Mouse (Mus musculus) CD8-positive naive resting alpha-beta T cell, adult 2 months (primary cell): Measurements from ENCODE around the gene Ppp5c.

ENCODE experiments used
- DNase-seq, 2 experiments: peaks; one replicate each; pipeline ENCODE4 v3.0.0; 2022; ENCODE audit warnings: low read depth in 2 of 2, low spot score in 2 of 2

The Ppp5c gene

DNA sequence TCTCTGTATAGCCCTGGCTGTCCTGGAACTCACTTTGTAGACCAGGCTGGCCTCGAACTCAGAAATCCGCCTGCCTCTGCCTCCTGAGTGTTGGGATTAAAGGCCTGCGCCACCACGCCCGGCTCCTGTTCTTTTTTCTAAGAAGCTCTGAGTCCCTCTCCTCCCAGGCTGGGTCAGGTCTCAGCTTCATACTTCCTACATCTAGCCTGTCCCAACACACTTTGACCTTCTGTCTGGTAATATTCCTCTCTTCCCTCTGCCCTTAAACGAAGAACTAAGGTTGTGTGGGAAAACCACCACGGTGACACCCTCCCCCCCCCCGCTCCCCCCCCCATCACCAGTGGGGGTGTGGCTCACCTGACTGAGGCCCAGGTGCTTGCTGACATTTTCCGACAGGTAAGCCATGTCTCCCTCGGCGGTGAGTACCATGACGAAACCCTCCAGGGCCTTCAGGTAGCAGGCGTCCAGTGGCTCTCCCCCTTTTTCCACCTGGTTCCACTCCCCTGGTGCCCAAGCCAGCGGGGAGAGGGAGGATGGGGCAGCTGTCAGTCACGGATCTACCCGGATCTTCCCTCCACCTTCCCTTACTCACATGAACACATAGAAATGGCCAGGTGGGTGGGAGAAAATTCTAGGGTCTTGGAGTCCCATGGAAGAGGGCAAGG, 26.7 kb upstream of the Ppp5c start:
- DNase-seq, result no peak

DNA sequence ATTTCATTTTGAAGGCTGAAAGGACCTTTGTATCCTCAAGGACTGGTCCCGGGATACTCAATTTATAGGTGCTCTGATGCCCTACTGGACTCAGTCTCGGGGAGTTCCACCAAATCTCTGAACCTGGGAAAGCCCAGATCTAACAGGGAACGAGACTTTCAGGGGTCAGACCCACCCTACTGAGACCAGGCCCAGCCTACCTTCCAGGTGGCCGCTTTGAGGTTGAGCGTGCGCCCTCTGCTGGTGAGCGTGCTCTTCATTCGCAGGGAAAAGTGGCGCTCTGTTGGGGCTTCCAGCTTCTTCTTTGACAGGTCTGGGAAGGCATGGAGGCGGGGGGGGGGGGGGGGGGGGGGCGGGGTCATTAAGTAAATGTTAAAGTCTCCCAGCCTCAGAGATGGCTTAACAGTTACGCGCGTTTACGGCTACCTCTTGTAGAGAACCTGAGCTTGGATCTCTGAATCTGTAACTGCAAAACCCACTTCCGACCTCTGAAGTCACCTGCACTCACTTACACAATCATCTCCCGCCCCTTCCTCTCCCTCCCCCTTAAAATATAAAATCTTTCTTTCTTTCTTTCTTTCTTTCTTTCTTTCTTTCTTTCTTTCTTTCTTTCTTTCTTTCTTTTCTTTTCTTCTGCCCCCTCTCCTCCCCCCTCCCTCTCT, 23.3 kb upstream of the Ppp5c start:
- DNase-seq, result peak; percentile 28 to 43

DNA sequence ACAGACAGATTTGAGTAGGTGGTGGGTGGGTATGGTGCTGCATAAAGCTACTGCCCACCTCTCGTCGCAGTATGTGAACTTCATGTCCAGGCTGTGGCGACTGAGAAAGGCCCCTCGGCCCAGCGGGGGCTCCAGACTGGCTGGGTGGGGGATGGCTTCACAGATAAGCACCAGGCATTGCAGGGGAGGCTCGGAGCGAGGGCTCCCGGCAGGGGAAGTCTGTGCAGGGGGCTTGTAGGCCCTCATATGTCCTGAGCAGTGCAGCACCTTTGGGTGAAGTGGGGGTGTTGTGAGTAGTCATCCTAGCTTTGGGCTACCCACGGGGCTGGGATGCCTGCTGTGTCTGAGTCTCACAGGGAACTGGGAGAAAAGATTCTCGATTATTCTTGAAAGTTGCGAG, 22.8 kb upstream of the Ppp5c start:
- no peak for DNase-seq

DNA sequence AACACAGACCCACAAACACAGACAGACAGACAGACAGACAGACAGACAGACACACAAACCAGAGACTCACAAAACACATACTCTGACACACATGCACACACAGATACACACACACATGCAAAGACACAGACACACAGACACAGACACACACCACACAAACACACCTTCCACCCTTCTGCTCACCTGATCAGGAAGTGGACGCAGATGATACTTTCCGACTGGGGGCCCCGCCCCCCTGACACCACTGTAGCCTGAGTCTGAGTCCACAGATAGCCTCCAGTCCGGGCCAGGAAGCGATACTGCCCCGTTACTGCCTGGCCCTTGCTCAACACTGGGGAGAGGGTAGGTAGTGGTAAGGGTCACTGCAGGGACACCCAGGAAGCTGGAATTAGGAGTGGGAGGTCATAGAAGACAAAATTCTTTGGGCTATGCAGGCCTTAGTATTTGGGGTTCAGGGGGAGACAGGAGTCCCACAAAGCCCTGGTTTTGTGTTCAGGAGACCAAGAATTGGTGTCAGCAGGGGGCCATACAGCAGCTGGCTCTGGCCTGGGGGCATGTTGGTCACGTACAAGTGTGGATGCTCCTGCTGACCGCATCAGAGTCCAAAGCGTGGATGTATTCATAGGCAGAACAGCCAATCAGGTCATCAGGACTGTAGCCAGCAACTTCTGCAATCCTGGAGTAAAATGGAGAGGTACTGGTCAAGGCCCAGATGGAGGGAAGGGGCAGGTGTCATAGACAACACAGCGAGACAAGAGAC, 20.9 kb upstream of the Ppp5c start:
- DNase-seq, result no peak

DNA sequence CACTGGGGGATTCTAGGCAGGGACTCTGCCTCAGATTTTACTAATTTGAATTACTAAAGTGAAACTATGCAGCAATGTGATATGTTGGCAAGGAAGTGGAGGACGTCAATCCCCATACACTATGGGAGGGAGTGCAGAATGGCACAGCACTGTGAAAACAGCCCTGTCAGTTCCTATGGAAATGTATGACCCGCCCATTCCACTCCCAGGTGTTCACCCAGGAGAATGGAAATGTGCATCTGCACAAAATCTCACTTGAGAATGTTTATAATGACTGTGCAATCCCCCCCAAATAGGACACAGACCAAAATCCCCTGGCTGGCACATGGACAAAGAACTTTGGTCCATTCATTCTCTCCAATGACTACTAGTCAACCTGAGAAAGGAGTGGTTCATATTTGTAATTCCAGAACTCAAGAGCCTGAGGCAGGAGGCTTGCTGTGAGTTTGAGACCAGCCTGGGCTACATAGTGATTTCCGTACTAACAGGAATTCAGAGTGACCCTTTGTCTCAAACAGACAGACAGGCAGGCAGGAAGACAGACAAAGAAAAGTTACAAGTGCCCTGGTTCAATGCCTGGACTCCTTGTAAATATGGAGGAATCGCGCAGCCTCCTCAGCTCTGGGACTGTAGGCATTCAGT, 19.4 kb upstream of the Ppp5c start:
- no peak for DNase-seq

DNA sequence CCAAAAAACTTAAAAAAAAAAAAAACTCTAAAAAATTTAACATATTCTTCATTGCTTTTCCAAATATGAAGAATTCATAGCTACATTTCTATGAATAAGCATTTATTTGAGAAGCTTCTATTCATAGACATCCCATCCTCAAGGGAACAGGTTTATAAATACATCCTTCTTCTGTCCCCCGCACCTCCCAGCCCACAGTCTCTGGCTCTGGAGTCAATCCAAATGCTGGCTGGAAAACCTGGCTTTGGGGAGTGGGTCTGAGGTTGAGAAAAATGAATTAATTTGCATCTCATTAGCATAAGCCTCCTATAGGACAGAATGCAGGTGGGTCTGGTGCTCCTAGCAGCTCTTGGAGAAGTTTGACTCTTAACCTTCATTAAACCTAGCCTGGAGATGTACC, 18.0 kb upstream of the Ppp5c start:
- DNase-seq, result no peak

DNA sequence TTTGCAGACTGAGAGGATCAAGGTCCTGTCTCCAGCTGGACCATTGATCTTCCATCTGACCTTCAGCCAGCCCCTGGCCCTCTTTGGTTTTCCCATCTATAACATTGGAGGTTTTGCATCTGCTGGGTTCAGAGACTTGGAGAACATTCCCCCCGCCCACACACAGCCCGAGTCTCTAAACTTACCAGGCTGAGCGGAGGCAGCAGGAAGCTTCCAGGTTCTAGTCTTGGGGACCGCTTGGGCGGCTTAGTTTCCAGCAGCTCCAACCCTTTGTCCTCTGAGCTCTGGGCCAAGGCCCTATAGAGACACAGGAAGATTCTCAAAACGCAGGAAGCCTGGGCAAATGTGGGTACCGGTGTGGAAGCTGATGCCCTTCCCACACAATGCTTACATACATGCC, 11.6 kb upstream of the Ppp5c start:
- DNase-seq, result no peak

DNA sequence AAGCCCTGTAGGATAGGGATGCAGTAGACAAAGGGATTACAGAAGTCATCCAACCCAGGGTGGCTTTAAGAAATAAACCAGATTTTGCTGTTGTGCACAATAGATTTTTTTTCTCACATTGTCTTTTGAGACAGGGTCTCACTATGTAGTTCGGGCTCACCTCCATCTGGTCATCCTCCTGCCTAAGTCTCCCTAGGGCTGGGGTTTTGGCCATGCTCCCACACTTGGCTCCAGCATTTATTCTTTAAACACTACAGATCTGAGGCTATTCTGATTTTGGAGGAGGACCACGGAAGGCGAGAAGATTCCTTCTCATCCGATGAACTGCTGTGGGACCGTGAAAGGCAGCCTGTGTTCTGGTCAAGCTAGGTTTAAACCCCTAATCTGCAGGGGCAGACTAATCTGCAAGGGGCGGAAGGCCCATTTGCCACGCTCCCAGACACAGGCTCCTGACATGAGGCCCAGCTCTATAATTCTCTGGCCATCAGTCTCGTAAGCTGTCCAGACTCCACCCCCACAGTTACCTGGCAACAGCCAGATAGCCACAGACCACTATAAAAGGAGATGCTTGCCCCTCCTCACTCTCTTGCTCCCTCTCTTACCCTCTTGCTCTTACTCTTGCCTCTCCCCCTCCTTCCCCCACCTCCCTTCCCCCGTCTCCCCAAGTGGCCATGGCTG, 10.4 kb upstream of the Ppp5c start:
- DNase-seq, result no peak

DNA sequence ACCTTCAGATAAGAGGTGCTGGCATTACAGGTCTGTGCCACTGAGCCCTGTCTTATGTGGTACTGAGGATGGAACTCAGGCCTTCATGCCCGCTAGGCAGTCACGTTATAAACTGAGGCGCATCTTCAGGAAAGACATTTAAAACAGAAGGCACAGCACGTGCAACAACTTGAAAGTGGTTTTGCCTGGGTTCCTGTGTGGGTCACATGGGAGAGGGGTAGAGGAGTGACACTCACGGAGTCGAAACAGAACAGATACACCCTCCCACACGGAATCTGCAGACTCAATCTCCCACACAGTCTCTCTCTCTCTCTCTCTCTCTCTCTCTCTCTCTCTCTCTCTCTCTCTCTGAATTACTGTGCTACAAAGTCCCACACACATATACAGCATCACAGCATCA, 2.5 kb upstream of the Ppp5c start:
- no peak for DNase-seq

DNA sequence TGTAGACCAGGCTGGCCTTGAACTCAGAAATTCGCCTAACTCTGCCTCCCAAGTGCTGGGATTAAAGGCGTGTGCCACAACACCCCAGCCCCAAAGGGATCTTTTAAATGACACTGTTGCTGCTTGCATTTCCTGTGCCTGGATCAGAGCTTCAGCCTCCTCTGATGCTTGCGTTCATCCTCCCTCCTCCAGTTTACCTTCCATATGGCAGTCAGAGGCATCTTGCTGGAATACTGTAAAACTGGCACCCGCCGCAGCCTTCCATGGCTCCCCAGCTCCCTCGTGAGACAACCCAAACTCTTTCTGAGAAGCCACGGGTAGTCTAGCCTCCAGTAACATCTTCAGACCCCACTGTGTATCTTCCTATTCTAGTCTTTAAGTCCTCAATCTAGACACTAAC, 1.2 kb upstream of the Ppp5c start:
- no peak for DNase-seq

DNA sequence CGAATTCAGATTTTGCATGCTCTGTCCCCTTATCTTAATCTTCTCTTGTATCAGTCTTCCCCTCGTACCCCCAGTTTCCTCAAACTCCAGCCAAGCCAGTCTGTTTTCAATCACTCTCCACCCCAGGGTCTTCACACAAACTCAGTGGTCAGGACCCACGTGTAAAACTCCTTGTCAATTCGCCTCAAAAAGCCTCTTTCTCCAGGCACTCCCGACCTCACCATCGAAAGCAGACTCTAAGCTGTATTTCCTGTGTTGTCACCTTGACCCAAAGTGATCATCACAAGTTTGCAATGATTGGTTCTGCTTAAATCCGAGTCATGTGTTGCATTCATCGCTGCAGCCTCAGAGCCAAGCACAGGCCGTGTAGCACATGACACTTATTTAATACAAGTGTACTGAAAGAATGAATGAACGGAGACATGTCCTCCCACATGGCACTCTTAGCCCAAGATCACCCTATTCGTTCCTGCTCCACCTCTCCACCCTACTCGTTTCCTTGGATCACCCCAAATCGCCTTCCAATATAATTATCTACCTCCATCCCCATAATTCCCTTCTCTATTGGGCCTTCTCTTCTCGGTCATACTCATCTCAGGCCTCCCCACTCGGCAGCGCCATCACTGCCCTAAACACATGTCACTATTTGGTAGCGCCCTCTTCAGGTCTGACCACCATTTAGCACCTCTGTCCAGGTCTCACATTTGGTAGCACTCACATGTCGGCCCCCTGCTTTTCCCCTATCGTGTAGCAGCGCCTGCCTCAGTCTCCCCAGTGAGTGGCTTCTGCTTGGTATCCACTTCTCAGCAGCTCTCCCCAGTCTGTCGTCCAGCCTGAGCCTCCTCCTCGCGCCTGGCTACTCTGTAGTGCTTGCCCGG, 775 bp downstream of the Ppp5c start:
- peak; percentile 12 to 32 for DNase-seq

DNA sequence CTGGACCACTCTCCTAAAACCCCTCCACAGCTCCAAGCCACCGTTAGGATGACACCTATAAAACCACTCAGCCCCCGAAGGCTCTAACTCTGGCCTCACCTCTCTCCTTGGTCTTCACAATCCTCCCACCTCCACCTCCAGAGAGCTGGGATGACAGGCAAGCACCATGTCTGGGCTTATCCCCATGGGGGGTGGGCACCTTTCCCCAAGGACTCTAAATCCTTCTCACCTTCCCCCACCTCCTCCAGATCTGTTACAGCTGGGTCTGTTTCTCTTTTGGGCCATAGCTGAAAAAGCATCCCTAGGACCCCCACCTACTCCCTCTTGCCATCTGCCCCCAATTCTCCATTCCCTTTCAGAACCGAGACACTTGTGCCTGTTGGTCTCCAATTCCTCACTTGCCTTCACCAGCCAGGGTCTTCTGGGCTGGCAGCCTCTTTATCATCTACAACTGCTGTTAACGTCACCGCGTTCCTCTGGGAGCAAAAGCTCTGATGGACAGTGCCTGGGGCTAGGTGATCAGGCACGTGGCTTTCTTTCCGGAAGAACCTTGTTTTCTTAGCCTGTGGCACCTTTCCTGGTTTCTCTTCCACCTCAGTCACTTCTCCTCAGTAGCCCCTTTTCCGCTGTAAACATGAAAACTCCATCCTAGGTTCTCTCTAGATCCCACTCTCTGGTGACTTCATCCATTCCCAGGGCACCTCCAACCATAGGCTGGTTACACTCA, 1.7 kb downstream of the Ppp5c start:
- DNase-seq, result no peak

DNA sequence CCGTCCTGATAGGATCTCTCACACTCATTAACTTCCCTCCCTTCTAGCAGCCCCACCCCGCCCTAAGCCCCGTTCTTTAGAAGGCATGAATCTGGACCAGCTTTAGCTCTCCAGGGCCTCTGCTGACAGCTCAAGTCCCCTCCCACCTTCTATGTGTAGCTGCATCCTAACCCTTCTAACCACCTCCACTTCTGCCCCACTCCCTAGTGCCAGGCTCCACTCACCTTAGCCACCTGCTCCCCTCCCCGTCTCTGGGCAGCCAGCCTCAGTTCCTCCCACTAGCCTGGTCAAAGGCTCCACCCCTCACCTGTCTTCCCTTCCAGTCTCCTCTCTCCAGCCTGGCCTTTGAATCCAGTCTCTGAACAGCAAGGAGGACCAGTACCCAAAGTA, 2.2 kb downstream of the Ppp5c start:
- DNase-seq, result no peak

DNA sequence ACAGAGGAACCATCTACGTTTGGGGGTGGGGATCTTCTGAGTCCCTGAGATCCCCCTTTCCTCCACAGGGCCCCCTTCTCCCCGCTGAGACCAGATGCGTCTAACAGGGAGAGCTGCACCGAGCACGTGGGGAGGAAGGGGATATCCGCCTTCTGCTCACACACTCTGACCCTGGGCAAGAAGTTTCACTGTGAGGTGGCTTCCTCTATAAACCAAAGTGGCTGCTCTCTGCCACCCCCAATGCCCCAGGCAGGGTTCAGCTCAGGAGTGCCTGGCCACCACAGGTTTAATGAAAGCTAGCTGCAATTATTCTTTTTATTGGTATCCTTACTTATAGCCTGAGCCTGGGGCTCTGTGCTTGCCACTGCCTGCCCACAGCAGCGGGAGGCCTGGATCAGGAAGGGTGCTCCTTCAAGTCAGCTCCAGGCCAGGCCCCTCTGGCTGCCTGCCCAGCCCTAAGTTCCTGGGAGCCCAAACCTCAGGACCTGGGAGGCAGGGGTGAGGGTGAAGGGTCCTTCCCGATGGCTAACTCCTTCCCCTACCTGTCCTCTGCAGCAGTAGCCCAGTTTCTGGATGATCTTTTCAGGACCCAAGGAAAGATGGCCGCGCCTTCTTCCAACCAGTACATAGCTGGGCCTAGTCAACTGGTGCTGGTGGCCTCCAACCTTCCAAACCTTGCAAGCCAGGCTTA, 2.8 kb downstream of the Ppp5c start:
- DNase-seq, result peak in 1 of 2 experiments; percentile 24

DNA sequence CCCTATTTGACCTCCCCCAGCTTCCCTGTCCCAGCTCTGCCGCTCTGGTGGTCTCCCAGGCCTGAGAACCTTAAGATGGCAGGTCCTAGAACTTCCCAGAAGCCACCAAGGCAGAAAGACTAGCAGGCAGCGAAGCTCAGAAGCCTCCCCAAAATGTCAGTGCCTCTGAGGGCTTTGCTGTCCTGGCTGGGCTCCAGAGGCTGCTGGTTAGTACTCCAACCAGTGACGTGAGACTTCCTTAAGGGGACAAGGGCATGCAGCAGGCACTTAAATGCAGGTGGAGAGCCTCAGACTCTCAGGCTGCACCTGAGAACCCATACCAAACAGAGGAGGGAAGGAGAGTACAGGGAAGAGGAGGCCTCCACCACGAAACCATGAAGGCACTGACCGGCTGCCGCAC, 3.6 kb downstream of the Ppp5c start:
- DNase-seq, result no peak

DNA sequence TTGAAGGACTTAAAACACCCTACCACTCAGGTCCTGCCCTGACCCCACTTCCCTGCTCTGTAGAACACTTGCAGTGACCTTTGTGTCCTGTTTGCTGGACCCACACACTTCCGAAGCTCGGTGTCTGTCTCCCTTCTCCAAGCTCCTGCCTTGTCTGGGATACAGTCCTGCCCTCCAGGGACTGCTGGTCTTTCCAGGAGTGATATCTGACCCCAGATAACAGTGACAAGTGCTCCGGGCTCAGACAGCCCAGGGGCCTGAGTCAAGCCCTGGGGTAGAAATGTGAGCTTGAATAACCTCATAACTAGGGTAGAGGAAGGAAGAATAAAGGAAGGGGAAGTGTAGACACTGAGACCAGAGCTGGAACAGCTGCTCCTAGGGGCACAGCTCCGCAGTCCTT, 4.0 kb downstream of the Ppp5c start:
- DNase-seq, result no peak

DNA sequence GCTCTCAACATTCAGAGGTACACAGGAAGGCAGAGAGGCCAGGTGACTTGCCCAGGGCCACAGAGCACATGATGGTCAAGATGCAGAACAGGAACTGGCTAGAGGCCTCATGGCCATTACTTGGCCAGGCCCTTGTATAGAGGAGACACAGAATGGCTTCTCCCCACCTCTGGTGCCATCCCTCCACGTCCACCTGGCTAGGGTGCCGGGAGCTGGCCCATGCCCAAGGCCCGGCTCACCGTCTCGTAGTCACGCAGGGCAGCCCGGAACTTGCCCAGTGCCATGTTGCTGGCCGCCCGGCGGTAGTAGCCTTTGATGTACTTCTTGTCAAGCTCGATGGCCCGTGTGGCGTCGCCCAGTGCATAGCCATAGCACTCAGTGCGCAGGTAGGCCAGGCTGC, 5.5 kb downstream of the Ppp5c start:
- DNase-seq, result no peak

DNA sequence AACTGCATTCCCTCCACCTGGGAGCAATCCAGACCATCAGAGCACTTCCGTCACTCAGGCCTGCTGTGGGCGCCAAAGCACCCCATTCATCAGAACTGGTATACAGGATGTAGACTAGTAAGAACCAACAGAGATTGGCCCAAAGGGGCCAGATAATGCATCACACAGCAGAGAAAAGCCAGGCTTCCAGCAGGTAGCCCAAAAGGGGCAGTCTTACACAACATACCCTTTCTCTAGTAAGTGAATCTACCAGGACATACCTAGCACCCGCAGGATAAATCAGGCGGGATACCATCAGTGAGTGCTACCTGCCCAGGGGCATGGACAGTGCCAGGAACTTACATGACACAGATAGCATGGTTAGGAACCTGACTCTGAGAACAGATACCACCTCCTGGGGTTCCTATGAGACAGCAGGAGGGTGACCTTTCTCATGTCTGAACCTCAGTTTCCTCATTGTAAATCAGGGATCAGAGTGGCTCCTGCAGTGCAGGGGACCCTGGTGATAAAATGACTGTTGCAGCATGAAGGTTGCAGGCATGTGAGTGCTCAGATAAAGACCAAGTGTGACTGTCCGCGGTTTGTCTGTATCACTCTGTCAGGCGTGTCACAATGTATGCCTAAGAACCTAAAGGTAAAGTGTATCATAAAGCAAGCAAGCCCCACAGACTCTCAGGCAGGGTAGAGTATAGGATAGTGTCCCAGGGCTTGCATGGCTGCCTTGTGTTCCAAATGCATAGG, 8.1 kb downstream of the Ppp5c start:
- DNase-seq, result no peak

DNA sequence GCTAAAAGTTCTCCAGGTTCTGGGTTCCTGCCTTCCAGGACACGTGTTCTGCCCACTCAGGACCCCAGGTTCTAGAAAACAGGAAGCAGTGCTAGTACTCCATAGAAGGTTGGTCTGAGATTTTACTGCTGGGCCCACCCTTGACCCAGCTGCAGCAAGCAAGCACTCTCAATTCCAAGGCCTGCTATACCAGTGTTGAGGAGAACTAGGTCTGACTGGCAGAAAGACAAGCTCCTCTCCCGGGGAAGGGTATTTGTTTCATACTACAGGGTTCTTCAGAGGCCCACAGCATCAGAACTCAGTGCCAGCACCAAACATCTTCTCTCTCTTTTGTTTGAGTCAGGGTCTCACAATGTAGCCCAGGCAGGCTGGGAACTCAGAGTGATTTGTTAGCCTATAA, 9.8 kb downstream of the Ppp5c start:
- DNase-seq, result no peak
